Mouse (Mus musculus): ENCODE data around the gene Stxbp4. TPM values are rescaled to one million over a fixed set of nuclear protein-coding genes. Genes with fewer than 3 reads are reported as not detected.

The Stxbp4 gene
- total and polyA plus RNA-seq, 2 experiments from 2014 or later, result 8.1 to 10.5 TPM

DNA sequence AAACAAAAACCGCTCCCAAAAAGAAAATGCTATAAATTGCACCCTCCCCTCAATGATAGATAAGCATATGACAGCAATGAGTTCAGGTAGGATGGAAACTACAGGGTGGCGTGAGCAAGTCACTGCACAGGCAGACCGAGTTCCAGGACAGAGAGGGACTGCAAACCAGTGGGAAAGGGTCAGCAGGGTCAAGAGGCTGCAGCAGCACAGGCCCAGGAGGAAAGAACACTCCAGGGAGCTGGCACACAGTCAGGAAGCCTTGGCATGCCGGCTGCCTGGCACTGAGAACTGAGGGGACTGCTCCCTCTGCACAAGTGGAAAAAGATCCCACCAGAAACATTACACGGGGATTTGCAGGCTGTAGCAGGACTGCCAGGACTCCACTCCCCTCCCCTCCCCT, 139.4 kb downstream of the Stxbp4 start:
- Histone ChIP-seq H3K9ac (no peak overlapping the region), H3K4me2 (ENCODE audit: low read depth) (no peak overlapping the region), H3K4me3 (ENCODE audit: low read depth, low read length) (no peak overlapping the region), H3K27me3 (ENCODE audit: insufficient read depth, low read length) (no peaks in the 10 kb centered on the region), H3K9me3 (ENCODE audit: low read length) (no peaks in the 10 kb centered on the region), H3K4me1 (ENCODE audit: insufficient read depth) (no peaks in the 10 kb centered on the region), H3K27ac (ENCODE audit: low read depth, low read length) (no peak overlapping the region), H3K36me3 (ENCODE audit: insufficient read depth) (no peaks in the 10 kb centered on the region)
- WGBS, result 55% methylated on average over 5 of the region's 5 CpGs
- no peak for TF ChIP-seq CTCF (IDR thresholded peaks at IDR 0.05; ENCODE audit: low read depth)
- DNase-seq (no peak), ATAC-seq (no peak)

DNA sequence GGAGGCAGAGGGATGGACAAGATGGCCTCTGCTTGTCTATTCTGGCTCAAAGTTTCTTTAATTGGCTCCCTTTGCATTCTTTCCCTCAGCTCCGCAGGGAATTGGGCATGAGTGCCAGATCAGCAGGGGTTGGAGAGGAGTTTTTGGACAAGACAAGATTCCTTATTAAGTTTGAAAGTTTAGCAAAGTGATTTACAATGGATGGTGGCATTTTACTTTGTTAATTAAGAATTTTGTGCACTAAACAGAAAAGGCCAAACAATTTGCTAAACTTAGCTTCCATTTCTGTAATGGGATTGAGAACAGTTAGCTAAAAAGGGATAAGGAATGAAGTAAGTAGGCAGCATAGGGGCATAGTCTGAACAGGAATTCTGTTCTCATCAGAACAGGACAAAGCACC, 142.9 kb downstream of the Stxbp4 start:
- ATAC-seq, result no peak
- no peak for TF ChIP-seq CTCF (IDR thresholded peaks at IDR 0.05; ENCODE audit: low read depth)
- 13% methylated on average over 1 of the region's 1 CpGs for whole genome bisulfite sequencing

DNA sequence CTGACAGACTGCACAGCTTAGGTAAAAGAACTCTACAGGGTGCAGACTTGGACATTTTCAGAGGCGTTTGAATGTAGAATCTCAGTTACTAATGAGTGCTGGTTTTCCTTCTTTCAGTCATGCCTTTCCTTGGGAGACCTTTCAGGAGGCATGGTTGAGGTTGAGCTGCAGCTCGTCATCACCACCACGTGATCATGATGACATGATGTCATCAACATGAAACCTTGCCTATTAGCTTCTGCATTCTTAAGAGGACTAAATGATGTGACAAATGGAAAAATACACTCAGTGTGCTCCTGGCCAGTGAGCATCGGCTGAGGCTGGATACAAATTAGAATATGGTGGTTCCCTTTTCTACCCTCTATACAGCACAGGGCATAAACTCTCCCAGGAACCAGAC, 145.4 kb downstream of the Stxbp4 start:
- Histone ChIP-seq H3K36me3 (ENCODE audit: insufficient read depth) (no peaks in the 10 kb centered on the region), H3K27ac (ENCODE audit: low read depth, low read length) (no peak overlapping the region), H3K4me3 (ENCODE audit: low read depth, low read length) (no peak overlapping the region), H3K27me3 (ENCODE audit: insufficient read depth, low read length) (no peaks in the 10 kb centered on the region), H3K4me2 (ENCODE audit: low read depth) (no peak overlapping the region), H3K9ac (no peak overlapping the region), H3K4me1 (ENCODE audit: insufficient read depth) (no peaks in the 10 kb centered on the region), H3K9me3 (ENCODE audit: low read length) (no peaks in the 10 kb centered on the region)
- ATAC-seq (no peak), DNase-seq (no peak)
- TF ChIP-seq CTCF (IDR thresholded peaks at IDR 0.05; ENCODE audit: low read depth), result no peak
- WGBS, result 87% methylated on average over 4 of the region's 4 CpGs

More for the DNA sequence above, 142.9 kb downstream of the Stxbp4 start:
- Histone ChIP-seq H3K36me3 (ENCODE audit: insufficient read depth) (no peaks in the 10 kb centered on the region), H3K4me1 (ENCODE audit: insufficient read depth) (no peaks in the 10 kb centered on the region), H3K9ac (no peak overlapping the region), H3K4me2 (ENCODE audit: low read depth) (no peak overlapping the region), H3K9me3 (ENCODE audit: low read length) (no peaks in the 10 kb centered on the region), H3K27me3 (ENCODE audit: insufficient read depth, low read length) (no peaks in the 10 kb centered on the region), H3K4me3 (ENCODE audit: low read depth, low read length) (no peak overlapping the region), H3K27ac (ENCODE audit: low read depth, low read length) (no peak overlapping the region)
- no peak for DNase-seq

DNA sequence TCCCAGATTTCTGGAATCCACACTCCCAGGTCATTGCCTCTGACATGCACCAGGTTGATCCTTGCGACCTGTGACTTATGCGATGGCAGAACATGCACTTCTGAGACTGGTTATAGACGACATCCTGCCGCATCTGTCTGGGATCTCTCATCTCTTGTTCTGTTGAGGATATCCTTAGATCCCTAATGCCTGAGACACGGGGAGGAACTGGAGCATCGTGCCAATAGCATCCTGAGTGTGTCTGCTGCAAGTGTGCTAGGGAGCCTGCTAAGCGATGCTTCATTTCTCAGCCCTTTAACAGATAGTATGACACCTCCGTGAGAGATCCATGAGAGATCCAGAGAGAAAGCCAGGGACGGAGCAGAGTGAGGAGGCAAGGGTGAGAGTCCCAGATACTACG, 148.7 kb downstream of the Stxbp4 start:
- H3K36me3 ChIP-seq (ENCODE audit: insufficient read depth), result no peaks in the 10 kb centered on the region
- 0 out of 2 replicates have a peak, but pooled peaks cover 4% of the 10 kb centered on the region for H3K4me1 ChIP-seq (ENCODE audit: insufficient read depth)
- DNase-seq (no peak), ATAC-seq (no peak)
- no peak overlapping the region for H3K9ac ChIP-seq
- H3K4me3 ChIP-seq (ENCODE audit: low read depth, low read length), result no peak overlapping the region
- H3K27ac ChIP-seq (ENCODE audit: low read depth, low read length), result no peak overlapping the region
- 90% methylated on average over 10 of the region's 10 CpGs for WGBS
- no peaks in the 10 kb centered on the region for H3K27me3 ChIP-seq (ENCODE audit: insufficient read depth, low read length)
- TF ChIP-seq CTCF (IDR thresholded peaks at IDR 0.05; ENCODE audit: low read depth), result no peak
- H3K4me2 ChIP-seq (ENCODE audit: low read depth), result no peak overlapping the region
- H3K9me3 ChIP-seq (ENCODE audit: low read length), result no peaks in the 10 kb centered on the region

DNA sequence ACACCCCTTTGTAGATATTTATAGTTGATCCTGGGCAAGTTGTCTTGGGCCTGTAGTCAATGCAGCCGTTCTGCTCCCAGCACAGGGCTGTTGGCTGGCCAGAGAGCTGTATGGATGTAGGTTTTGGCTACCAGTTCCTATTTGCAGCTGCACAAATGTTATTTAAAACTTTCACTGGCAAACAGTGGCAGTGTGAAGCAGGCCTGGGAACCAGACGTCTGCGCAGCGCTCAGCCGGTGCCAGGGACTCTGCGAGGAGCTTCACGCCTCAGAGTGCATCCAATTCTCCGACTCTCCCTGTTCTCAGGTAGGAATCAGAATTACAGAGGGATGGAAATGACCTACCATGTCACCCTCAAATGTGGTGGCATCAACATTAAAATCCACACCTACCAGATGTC, 150.2 kb downstream of the Stxbp4 start:
- 0 out of 2 replicates have a peak, but pooled peaks cover 4% of the 10 kb centered on the region for H3K4me1 ChIP-seq (ENCODE audit: insufficient read depth)
- H3K9ac ChIP-seq, result no peak overlapping the region
- H3K27me3 ChIP-seq (ENCODE audit: insufficient read depth, low read length), result no peaks in the 10 kb centered on the region
- H3K36me3 ChIP-seq (ENCODE audit: insufficient read depth), result no peaks in the 10 kb centered on the region
- ATAC-seq (no peak), DNase-seq (no peak)
- no peak for TF ChIP-seq CTCF (IDR thresholded peaks at IDR 0.05; ENCODE audit: low read depth)
- no peak overlapping the region for H3K4me3 ChIP-seq (ENCODE audit: low read depth, low read length)
- 82% methylated on average over 8 of the region's 8 CpGs for WGBS
- H3K4me2 ChIP-seq (ENCODE audit: low read depth), result no peak overlapping the region
- no peak overlapping the region for H3K27ac ChIP-seq (ENCODE audit: low read depth, low read length)
- H3K9me3 ChIP-seq (ENCODE audit: low read length), result no peaks in the 10 kb centered on the region

DNA sequence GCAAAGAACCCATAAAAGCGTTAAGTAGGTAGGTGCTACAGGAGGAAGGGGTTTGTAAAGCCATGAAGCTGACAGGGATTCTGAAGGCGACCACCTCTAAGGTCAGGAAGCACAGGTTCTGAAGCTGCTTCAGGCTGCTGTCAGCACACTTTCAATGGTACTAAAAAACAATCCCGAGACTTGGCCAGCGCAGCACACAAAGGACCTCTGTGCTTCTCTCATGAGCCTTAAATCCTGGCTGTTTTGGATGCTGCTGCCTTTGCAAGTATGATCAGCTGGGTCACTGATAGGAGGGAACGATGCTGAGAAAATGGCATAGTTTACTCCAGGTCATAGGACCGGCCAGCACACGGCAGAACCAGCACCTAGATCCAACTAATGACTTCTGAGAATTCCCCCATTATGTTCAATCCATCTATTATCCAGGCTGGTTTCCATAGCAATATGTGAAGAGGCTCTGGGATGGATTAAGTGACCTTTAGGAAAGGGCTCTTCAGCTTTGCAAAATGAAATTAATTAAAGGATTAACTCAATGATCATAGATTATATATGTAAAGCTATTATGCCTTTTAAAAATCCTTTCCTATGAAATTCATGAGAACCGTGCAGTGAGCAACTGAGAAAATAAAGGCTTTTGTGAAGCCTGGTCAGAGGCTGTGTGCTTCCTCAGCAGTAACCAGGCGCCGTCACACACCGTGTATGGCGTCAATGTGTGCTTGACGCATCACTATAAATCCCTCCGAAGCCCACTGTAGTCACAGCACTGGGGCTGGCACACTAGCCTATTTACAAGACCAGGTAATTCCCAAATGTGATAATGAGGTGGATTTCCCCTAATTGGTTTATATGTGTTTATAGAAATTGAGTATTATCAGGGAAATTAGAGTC, 152.9 kb downstream of the Stxbp4 start:
- Histone ChIP-seq H3K36me3 (ENCODE audit: insufficient read depth) (no peaks in the 10 kb centered on the region), H3K9me3 (ENCODE audit: low read length) (no peaks in the 10 kb centered on the region), H3K4me1 (ENCODE audit: insufficient read depth) (0 out of 2 replicates have a peak, but pooled peaks cover 4% of the 10 kb centered on the region), H3K4me3 (ENCODE audit: low read depth, low read length) (no peak overlapping the region), H3K9ac (no peak overlapping the region), H3K27ac (ENCODE audit: low read depth, low read length) (no peak overlapping the region), H3K27me3 (ENCODE audit: insufficient read depth, low read length) (no peaks in the 10 kb centered on the region), H3K4me2 (ENCODE audit: low read depth) (no peak overlapping the region)
- peak; percentile 24 for DNase-seq
- TF ChIP-seq CTCF (IDR thresholded peaks at IDR 0.05; ENCODE audit: low read depth), result no peak
- ATAC-seq, result peak; percentile 61
- 19% methylated on average over 14 of the region's 14 CpGs for whole genome bisulfite sequencing

DNA sequence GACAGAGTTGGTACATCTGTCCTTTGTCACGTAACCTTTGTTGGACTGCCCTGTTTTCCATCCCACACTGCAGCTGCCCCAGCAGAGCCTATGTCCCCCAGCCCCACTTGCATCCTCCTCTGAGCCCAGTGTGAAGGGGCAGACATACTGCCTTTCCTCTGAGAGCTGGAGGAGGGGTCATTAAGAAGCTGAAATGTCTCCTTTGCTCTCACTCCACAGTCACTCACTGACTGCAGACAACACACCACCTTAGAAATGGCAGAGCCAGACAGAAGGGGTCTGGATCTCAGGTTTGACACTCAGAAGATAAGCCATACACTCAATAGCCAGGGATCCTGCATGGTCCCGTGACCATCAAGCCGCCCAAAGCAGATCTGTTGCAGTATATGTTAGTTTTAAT, 154.1 kb downstream of the Stxbp4 start:
- H3K9me3 ChIP-seq (ENCODE audit: low read length), result no peaks in the 10 kb centered on the region
- WGBS, result 93% methylated on average over 3 of the region's 3 CpGs
- no peak overlapping the region for H3K4me3 ChIP-seq (ENCODE audit: low read depth, low read length)
- TF ChIP-seq CTCF (IDR thresholded peaks at IDR 0.05; ENCODE audit: low read depth), result no peak
- H3K27me3 ChIP-seq (ENCODE audit: insufficient read depth, low read length), result no peaks in the 10 kb centered on the region
- no peak overlapping the region for H3K4me2 ChIP-seq (ENCODE audit: low read depth)
- no peaks in the 10 kb centered on the region for H3K36me3 ChIP-seq (ENCODE audit: insufficient read depth)
- DNase-seq, result no peak
- no peak for ATAC-seq
- 0 out of 2 replicates have a peak, but pooled peaks cover 4% of the 10 kb centered on the region for H3K4me1 ChIP-seq (ENCODE audit: insufficient read depth)
- H3K27ac ChIP-seq (ENCODE audit: low read depth, low read length), result no peak overlapping the region
- H3K9ac ChIP-seq, result no peak overlapping the region

All from forebrain, postnatal 0 days (tissue).